Comparison of ENCODE assay signal across 33 mouse cellular contexts in the genomic region with DNA sequence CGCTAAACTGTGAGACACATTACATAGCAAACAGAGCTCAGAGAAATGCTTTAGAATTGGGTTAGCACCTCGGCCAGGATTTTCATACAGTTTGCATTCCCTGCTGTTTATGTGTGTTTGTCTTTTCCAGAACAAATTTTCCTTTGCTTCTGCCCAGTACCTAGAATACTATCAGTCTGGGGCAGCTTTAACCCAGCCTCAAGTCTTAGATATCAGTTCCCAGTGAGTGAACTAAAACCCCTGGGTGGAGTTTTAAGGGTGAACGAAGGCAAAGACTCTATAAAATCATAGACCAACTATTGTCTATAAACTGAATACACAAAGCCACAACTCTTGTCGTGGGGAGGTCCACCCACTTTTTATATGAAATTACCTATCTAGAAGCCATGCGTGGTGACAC. TPM values are rescaled to one million over a fixed set of nuclear protein-coding genes. Genes with fewer than 3 reads are reported as not detected.
DNase-seq lines count a peak whose midpoint lies in the region; ATAC-seq and TF ChIP-seq lines count a peak whose summit lies in the region.
"Had no signal": no experiment of that assay in that cellular context is flagged by ENCODE, and none has a peak within 500 bp of the region (broad histone marks: within the 10 kb centered on the region; RNA-seq: fewer than 3 reads in every experiment).

No protein-coding gene starts in this region.

- no peak for DNase-seq in midbrain, embryonic 10.5 days (ENCODE audit: low spot score)
- DNase-seq in midbrain, embryonic 11.5 days (ENCODE audit: low spot score, missing footprints): no peak
- peak; percentile 64 to 72 (median 65) for DNase-seq in liver, embryonic 14.5 days (ENCODE audit: low read depth in 3 of 3, low spot score in 3 of 3)
- no peak for DNase-seq in left cerebral cortex, adult 8-10 months (ENCODE audit: low spot score in 2 of 2)
- no peak for DNase-seq in lung, postnatal 25 days (ENCODE audit: low spot score)
- no peak for DNase-seq in thymus, adult 18-20 months
- DNase-seq: adrenal gland, adult 2 months; cerebellum, adult 2 months; cerebellum, postnatal 25 days; gastrocnemius, postnatal 10 days; kidney, adult 2 months; right cerebral cortex, adult 18-20 months had no signal

- H3K27me3 ChIP-seq in midbrain, embryonic 10.5 days (ENCODE audit: low read depth, poor library complexity, severe bottlenecking): no peaks in the 10 kb centered on the region
- no peaks in the 10 kb centered on the region for H3K27me3 ChIP-seq in midbrain, embryonic 11.5 days (ENCODE audit: control insufficient read depth, insufficient read depth, low read length)
- peaks cover 6% of the 10 kb centered on the region; the same call in 1 of the 2 replicates for H3K27me3 ChIP-seq in erythroblast, embryonic 14.5 days (ENCODE audit: control insufficient read depth)
- H3K27me3 ChIP-seq in liver, embryonic 14.5 days (ENCODE audit: control insufficient read depth, insufficient read depth, low read length): no peaks in the 10 kb centered on the region
- H3K27me3 ChIP-seq: embryonic facial prominence, embryonic 12.5 days; midbrain, embryonic 15.5 days had no signal

- 0 out of 2 replicates have a peak overlapping the region, but pooled peaks have one; percentile 0 for H3K27ac ChIP-seq in midbrain, embryonic 10.5 days (replicated peaks)
- no peak overlapping the region for H3K27ac ChIP-seq in midbrain, embryonic 11.5 days (ENCODE audit: low read depth, low read length)
- peak overlapping the region; percentile 97 for H3K27ac ChIP-seq in liver, embryonic 14.5 days
- H3K27ac ChIP-seq: embryonic facial prominence, embryonic 12.5 days; kidney, postnatal 0 days; left cerebral cortex, adult 2 months; limb, embryonic 10.5 days; midbrain, embryonic 15.5 days had no signal

- no peak for TF ChIP-seq CTCF in liver, embryonic 14.5 days (IDR thresholded peaks at IDR 0.05; ENCODE audit: low read depth)

- H3K36me3 ChIP-seq in midbrain, embryonic 10.5 days: no peaks in the 10 kb centered on the region
- H3K36me3 ChIP-seq in midbrain, embryonic 11.5 days (ENCODE audit: control insufficient read depth, insufficient read depth, low read length): no peaks in the 10 kb centered on the region
- no peaks in the 10 kb centered on the region for H3K36me3 ChIP-seq in erythroblast, embryonic 14.5 days (ENCODE audit: control insufficient read depth)
- no peaks in the 10 kb centered on the region for H3K36me3 ChIP-seq in liver, embryonic 14.5 days (replicated peaks; ENCODE audit: control insufficient read depth, insufficient read depth, low read depth)
- H3K36me3 ChIP-seq: embryonic facial prominence, embryonic 12.5 days; limb, embryonic 10.5 days; midbrain, embryonic 15.5 days had no signal

- no peak overlapping the region for H3K4me2 ChIP-seq in midbrain, embryonic 11.5 days
- peak overlapping the region; percentile 86 for H3K4me2 ChIP-seq in liver, embryonic 14.5 days (ENCODE audit: low read depth)
- H3K4me2 ChIP-seq: embryonic facial prominence, embryonic 12.5 days; heart, embryonic 11.5 days; midbrain, embryonic 15.5 days had no signal

- no peak overlapping the region for H3K4me3 ChIP-seq in midbrain, embryonic 10.5 days
- H3K4me3 ChIP-seq in midbrain, embryonic 11.5 days (ENCODE audit: low read depth, low read length): no peak overlapping the region
- peak overlapping the region; percentile 52 for H3K4me3 ChIP-seq in erythroblast, embryonic 14.5 days (replicated peaks)
- peak overlapping the region; percentile 37 to 41 for H3K4me3 ChIP-seq in liver, embryonic 14.5 days (ENCODE audit: insufficient read depth in 1 of 2, low read depth in 2 of 2, low read length in 2 of 2)
- H3K4me3 ChIP-seq: embryonic facial prominence, embryonic 12.5 days; left cerebral cortex, adult 2 months; limb, embryonic 10.5 days; midbrain, embryonic 15.5 days; myocyte had no signal

- peaks cover 33% of the 10 kb centered on the region for H3K4me1 ChIP-seq in midbrain, embryonic 10.5 days
- H3K4me1 ChIP-seq in midbrain, embryonic 11.5 days (ENCODE audit: control insufficient read depth, insufficient read depth, low read length): peaks cover 8% of the 10 kb centered on the region
- peaks cover 82% of the 10 kb centered on the region for H3K4me1 ChIP-seq in erythroblast, embryonic 14.5 days (ENCODE audit: control insufficient read depth)
- peaks cover 35 to 45% of the 10 kb centered on the region in 2 experiments for H3K4me1 ChIP-seq in liver, embryonic 14.5 days (replicated peaks; ENCODE audit: control insufficient read depth in 2 of 2, insufficient read depth in 2 of 2, low read length in 1 of 2)

- ATAC-seq in midbrain, embryonic 11.5 days (ENCODE audit: low FRiP score): no peak
- ATAC-seq in liver, embryonic 14.5 days (ENCODE audit: insufficient read depth): peak; percentile 96
- ATAC-seq: forebrain, embryonic 14.5 days; lung, postnatal 0 days; midbrain, embryonic 15.5 days; Patski had no signal

- TF ChIP-seq EP300 in liver, embryonic 14.5 days (IDR thresholded peaks at IDR 0.05; ENCODE audit: low read depth): peak; percentile 72; the same call in 1 of the 2 replicates

- no peaks in the 10 kb centered on the region for H3K9me3 ChIP-seq in midbrain, embryonic 10.5 days (replicated peaks)
- H3K9me3 ChIP-seq in midbrain, embryonic 11.5 days (ENCODE audit: control insufficient read depth, low read length): no peaks in the 10 kb centered on the region
- peaks cover 2% of the 10 kb centered on the region; the same call in 1 of the 2 replicates for H3K9me3 ChIP-seq in erythroblast, embryonic 14.5 days (ENCODE audit: control insufficient read depth, low read length)
- H3K9me3 ChIP-seq in liver, embryonic 14.5 days (ENCODE audit: control insufficient read depth, low read length): no peaks in the 10 kb centered on the region
- H3K9me3 ChIP-seq: embryonic facial prominence, embryonic 12.5 days; limb, embryonic 10.5 days; midbrain, embryonic 15.5 days had no signal

- H3K9ac ChIP-seq in midbrain, embryonic 11.5 days (ENCODE audit: low read length): no peak overlapping the region
- peak overlapping the region; percentile 70 for H3K9ac ChIP-seq in liver, embryonic 14.5 days (replicated peaks)
- H3K9ac ChIP-seq: embryonic facial prominence, embryonic 12.5 days; midbrain, embryonic 15.5 days had no signal

- WGBS in midbrain, embryonic 10.5 days: 90% methylated on average over 5 of the region's 5 CpGs
- 87% methylated on average over 5 of the region's 5 CpGs for WGBS in midbrain, embryonic 11.5 days
- 25% methylated on average over 5 of the region's 5 CpGs for WGBS in liver, embryonic 14.5 days (ENCODE audit: insufficient replicate concordance)

RNA-seq across cellular contexts. Expression of a gene that starts 22.7 kb away (rescaled TPM):
- 94.4 and 100.0 TPM in 2 replicates for polyA plus RNA-seq in midbrain, embryonic 10.5 days (2016; fragmentation: Nextera tagmentation; extraction: Ambion mirVana)
- polyA plus RNA-seq in midbrain, embryonic 11.5 days (2014; fragmentation: Nextera tagmentation; extraction: Ambion mirVana): 106 and 107 TPM in 2 replicates
- polyA plus RNA-seq in erythroblast, embryonic 14.5 days (2012): 0.34 and 0.96 TPM in 2 replicates
- polyA plus RNA-seq in liver, embryonic 14.5 days (2012; rRNA removed): 0.49 and 0.60 TPM in 2 replicates
- 0.49 and 0.63 TPM in 2 replicates for polyA plus RNA-seq in liver, embryonic 14.5 days (2014; fragmentation: Nextera tagmentation; extraction: Ambion mirVana)
- 10 to 100 TPM; 59.3 to 66.5 (median 60.9) TPM for total RNA-seq in left cerebral cortex, adult 8-10 months (2022)
- total RNA-seq: granulocyte monocyte progenitor cell, adult 5-6 weeks had no signal

RNA-seq across cellular contexts. Expression of a gene that starts 35.2 kb away (rescaled TPM):
- polyA plus RNA-seq in midbrain, embryonic 10.5 days (2016; fragmentation: Nextera tagmentation; extraction: Ambion mirVana): 2.6 and 3.7 TPM in 2 replicates
- polyA plus RNA-seq in midbrain, embryonic 11.5 days (2014; fragmentation: Nextera tagmentation; extraction: Ambion mirVana): 1.9 and 2.7 TPM in 2 replicates
- 0.03 and 0.05 TPM in 2 replicates for polyA plus RNA-seq in erythroblast, embryonic 14.5 days (2012)
- 0.04 and 0.09 TPM in 2 replicates for polyA plus RNA-seq in liver, embryonic 14.5 days (2012; rRNA removed)
- polyA plus RNA-seq in liver, embryonic 14.5 days (2014; fragmentation: Nextera tagmentation; extraction: Ambion mirVana): 0.08 and 0.10 TPM in 2 replicates
- under 1 TPM; 0.40 to 0.82 (median 0.62) TPM for total RNA-seq in left cerebral cortex, adult 8-10 months (2022)
- total RNA-seq: granulocyte monocyte progenitor cell, adult 5-6 weeks; liver, adult 2 months had no signal
- polyA plus RNA-seq: heart, embryonic 11.5 days; limb, embryonic 10.5 days; liver, adult 2 months; myocyte; Patski had no signal

RNA-seq across cellular contexts. Expression of a gene that starts 35.3 kb away (rescaled TPM):
- polyA plus RNA-seq in midbrain, embryonic 10.5 days (2016; fragmentation: Nextera tagmentation; extraction: Ambion mirVana): 0.07 TPM in 1 of 2 replicates, not detected in the other
- polyA plus RNA-seq in midbrain, embryonic 11.5 days (2014; fragmentation: Nextera tagmentation; extraction: Ambion mirVana): not detected in 2 replicates
- not detected in 2 replicates for polyA plus RNA-seq in erythroblast, embryonic 14.5 days (2012)
- polyA plus RNA-seq in liver, embryonic 14.5 days (2012; rRNA removed): not detected in 2 replicates
- polyA plus RNA-seq in liver, embryonic 14.5 days (2014; fragmentation: Nextera tagmentation; extraction: Ambion mirVana): not detected in 2 replicates
- total RNA-seq in left cerebral cortex, adult 8-10 months (2022): not detected
- total RNA-seq: adrenal gland, adult 2 months; adrenal gland, postnatal 4 days; granulocyte monocyte progenitor cell, adult 5-6 weeks; layer of hippocampus, postnatal 10 days; left cerebral cortex, adult 2 months; liver, adult 2 months; megakaryocyte, adult 5-6 weeks had no signal
- polyA plus RNA-seq: embryonic facial prominence, embryonic 12.5 days; heart, embryonic 11.5 days; heart, postnatal 0 days; hindbrain, embryonic 11.5 days; kidney, postnatal 0 days; large intestine, adult 2 months; limb, embryonic 10.5 days; liver, adult 2 months; midbrain, embryonic 15.5 days; myocyte; neural tube, embryonic 14.5 days; Patski; stomach, embryonic 16.5 days had no signal

RNA-seq across cellular contexts. Expression of a gene that starts 48.1 kb away (rescaled TPM):
- polyA plus RNA-seq in midbrain, embryonic 10.5 days (2016; fragmentation: Nextera tagmentation; extraction: Ambion mirVana): 18.6 and 24.0 TPM in 2 replicates
- polyA plus RNA-seq in midbrain, embryonic 11.5 days (2014; fragmentation: Nextera tagmentation; extraction: Ambion mirVana): 14.5 and 19.0 TPM in 2 replicates
- polyA plus RNA-seq in erythroblast, embryonic 14.5 days (2012): 0.14 and 0.23 TPM in 2 replicates
- 2.2 and 2.4 TPM in 2 replicates for polyA plus RNA-seq in liver, embryonic 14.5 days (2012; rRNA removed)
- 0.90 and 1.2 TPM in 2 replicates for polyA plus RNA-seq in liver, embryonic 14.5 days (2014; fragmentation: Nextera tagmentation; extraction: Ambion mirVana)
- total RNA-seq in left cerebral cortex, adult 8-10 months (2022): 10 to 100 TPM; 38.3 to 45.8 (median 42.9) TPM

Comparison
In these comparisons a context has a peak if more than half of its experiments do, and no peak if none do; other contexts are left out.
1. DNase-seq: peak in liver, embryonic 14.5 days (3 of 3); none in midbrain, embryonic 10.5 days (single experiment), midbrain, embryonic 11.5 days (single experiment), left cerebral cortex, adult 8-10 months (0 of 2), lung, postnatal 25 days (single experiment) and thymus, adult 18-20 months (0 of 2).
2. H3K4me3 ChIP-seq: peak in erythroblast, embryonic 14.5 days (single experiment) and liver, embryonic 14.5 days (2 of 2); none in midbrain, embryonic 10.5 days (single experiment) and midbrain, embryonic 11.5 days (single experiment).
3. RNA of a gene that starts 22.7 kb away (polyA plus RNA-seq): 106 to 107 TPM in midbrain, embryonic 11.5 days and 94.4 to 100.0 TPM in midbrain, embryonic 10.5 days; 0.49 to 0.63 TPM in liver, embryonic 14.5 days and 0.34 to 0.96 TPM in erythroblast, embryonic 14.5 days; every median in the first group is over 10 times any median in the second.